Mouse (Mus musculus) lung, postnatal 0 days (tissue): ENCODE data around the gene Noc3l. TPM values are rescaled to one million over a fixed set of nuclear protein-coding genes. Genes with fewer than 3 reads are reported as not detected.

Experiments
- ATAC-seq: fragments of 200-750 bp; cut with Nextera tagmentation; 2 replicates; pipeline ENCODE4 v1.8.0; 2017; ENCODE audit warnings: moderate library complexity
- DNase-seq: peaks from one replicate; pipeline ENCODE4 v3.0.0-alpha.2; 2016; ENCODE audit warnings: low spot score
- H3K27ac ChIP-seq: fragments of 300-500 bp; sonication (generic); 2 replicates; pipeline ENCODE4 v1.5.1; 2014; ENCODE audit warnings: antibody characterized with exemption, mild to moderate bottlenecking, low read length, mixed read lengths
- H3K27me3 ChIP-seq: fragments of 300-500 bp; sonication (generic); replicated peaks from 2 replicates; pipeline ENCODE4 v1.6.1; 2014; ENCODE audit warnings: low read length, mixed read lengths; ENCODE audit not compliant: insufficient read depth
- H3K36me3 ChIP-seq: fragments of 300-500 bp; sonication (generic); 2 replicates; pipeline ENCODE4 v1.6.1; 2014; ENCODE audit warnings: low read length, mixed read lengths; ENCODE audit not compliant: insufficient read depth
- H3K4me1 ChIP-seq: fragments of 300-500 bp; sonication (generic); 2 replicates; pipeline ENCODE4 v1.6.1; 2014; ENCODE audit warnings: antibody characterized with exemption, low read depth, low read length, mixed read lengths; ENCODE audit not compliant: insufficient read depth
- H3K4me2 ChIP-seq: fragments of 300-500 bp; sonication (generic); replicated peaks from 2 replicates; pipeline ENCODE4 v1.6.1; 2014; ENCODE audit warnings: low read depth, mild to moderate bottlenecking, low read length, moderate library complexity, mixed read lengths
- H3K4me3 ChIP-seq: fragments of 300-500 bp; sonication (generic); 2 replicates; pipeline ENCODE4 v1.5.1; 2014; ENCODE audit warnings: low read depth, low read length
- H3K9ac ChIP-seq: fragments of 300-500 bp; sonication (generic); replicated peaks from 2 replicates; pipeline ENCODE4 v1.6.1; 2014; ENCODE audit warnings: low read depth, mild to moderate bottlenecking
- H3K9me3 ChIP-seq: fragments of 300-500 bp; sonication (generic); 2 replicates; pipeline ENCODE4 v1.6.1; 2016; ENCODE audit warnings: low read length, mixed read lengths
- CTCF ChIP-seq: IDR thresholded peaks from 2 replicates; pipeline ENCODE4 v1.5.1; 2016; ENCODE audit warnings: antibody characterized with exemption, mild to moderate bottlenecking
- EP300 ChIP-seq: IDR thresholded peaks from 2 replicates; pipeline ENCODE4 v1.6.1; 2016; ENCODE audit warnings: antibody characterized with exemption, mild to moderate bottlenecking, control low read depth
- WGBS: fragments of 180-500 bp; shearing (Covaris S2); extraction: QIAGEN DNeasy Blood & Tissue Kit; methylation state at CpG from one replicate; pipeline ENCODE4 v1.1.7; 2014; 5-methylcytosine and 5-hydroxymethylcytosine counted together
- polyA plus RNA-seq: library from polyadenylated mRNA; unstranded; fragments of >200 nt; fragmentation: Nextera tagmentation; extraction: Ambion mirVana; gene quantifications from 2 replicates; pipeline ENCODE4 v1.2.1, GENCODE M21; 2015

Gene Noc3l
- polyA plus RNA-seq, 1 experiment from 2014 or later: 1.9 TPM

DNA sequence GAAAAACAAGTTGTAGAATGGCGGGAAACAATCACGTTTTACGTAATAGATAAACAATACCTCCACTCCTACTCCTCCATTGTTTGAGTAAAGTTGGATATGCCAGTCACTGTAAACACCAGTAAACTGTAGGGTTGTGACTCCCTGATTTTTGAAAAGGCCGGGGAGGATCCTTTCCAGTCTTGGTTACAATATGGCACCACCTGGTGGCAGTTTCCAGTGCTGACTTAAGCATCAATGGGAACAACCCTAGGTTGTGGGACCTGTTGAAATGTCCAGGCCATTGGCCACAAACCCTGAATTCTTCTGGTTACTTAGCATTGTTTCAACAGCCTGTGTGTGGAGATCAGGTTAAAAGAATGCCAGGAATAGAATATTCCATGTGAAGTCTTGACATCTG is 43.5 kb downstream of the Noc3l start:
- ATAC-seq (no peak), DNase-seq (peak; percentile 37)
- H3K4me1 ChIP-seq: no peaks in the 10 kb centered on the region; the same call in 1 of the 2 replicates
- no peak overlapping the region for H3K4me2 ChIP-seq
- WGBS: 43% methylated on average over 4 of the region's 4 CpGs
- H3K27ac ChIP-seq: no peak overlapping the region
- H3K36me3 ChIP-seq: no peaks in the 10 kb centered on the region
- TF ChIP-seq CTCF: peak; percentile 75
- TF ChIP-seq EP300: no peak
- no peaks in the 10 kb centered on the region for H3K9me3 ChIP-seq
- H3K27me3 ChIP-seq: no peaks in the 10 kb centered on the region
- no peak overlapping the region for H3K9ac ChIP-seq
- no peak overlapping the region for H3K4me3 ChIP-seq

GRCm38 (mm10) chr19:38766306-38766705 is 52.7 kb downstream of the Noc3l start:
- H3K9me3 ChIP-seq: no peaks in the 10 kb centered on the region
- H3K4me3 ChIP-seq: no peak overlapping the region
- H3K36me3 ChIP-seq: no peaks in the 10 kb centered on the region
- ATAC-seq (no peak), DNase-seq (no peak)
- TF ChIP-seq CTCF (no peak), EP300 (no peak)
- no peak overlapping the region for H3K4me2 ChIP-seq
- no peak overlapping the region for H3K9ac ChIP-seq
- H3K4me1 ChIP-seq: no peaks in the 10 kb centered on the region
- 51% methylated on average over 2 of the region's 2 CpGs for WGBS
- H3K27me3 ChIP-seq: no peaks in the 10 kb centered on the region
- no peak overlapping the region for H3K27ac ChIP-seq

DNA sequence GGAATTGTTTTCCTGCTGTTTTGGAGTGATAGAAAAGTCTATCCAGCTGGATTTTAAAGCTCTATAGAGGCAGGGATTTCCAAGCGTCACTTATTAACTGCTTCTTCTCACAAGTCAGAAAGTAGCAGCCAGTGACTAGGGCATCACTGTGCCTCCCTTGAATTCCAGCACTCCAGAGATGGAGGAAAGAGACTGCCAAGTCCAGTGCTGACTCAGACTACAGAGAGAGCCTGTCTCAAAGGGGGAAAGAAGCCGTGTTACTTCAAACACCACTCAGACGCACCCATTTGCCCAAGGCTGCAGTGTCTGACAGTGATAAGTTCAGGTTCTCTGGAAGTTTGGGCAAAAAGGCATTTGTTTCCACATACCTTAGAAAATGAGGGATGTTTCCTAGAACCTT is 58.6 kb downstream of the Noc3l start:
- H3K4me3 ChIP-seq: no peak overlapping the region
- no peaks in the 10 kb centered on the region for H3K4me1 ChIP-seq
- WGBS: 56% methylated on average over 3 of the region's 3 CpGs
- H3K27ac ChIP-seq: no peak overlapping the region
- no peaks in the 10 kb centered on the region for H3K27me3 ChIP-seq
- no peak overlapping the region for H3K4me2 ChIP-seq
- 0 out of 2 replicates have a peak, but pooled peaks have one; percentile 4 for ATAC-seq
- TF ChIP-seq EP300: no peak
- H3K9me3 ChIP-seq: no peaks in the 10 kb centered on the region
- no peak for DNase-seq
- no peaks in the 10 kb centered on the region for H3K36me3 ChIP-seq
- H3K9ac ChIP-seq: no peak overlapping the region

- Histone ChIP-seq H3K27me3 (no peaks in the 10 kb centered on the region), H3K9ac (no peak overlapping the region), H3K36me3 (no peaks in the 10 kb centered on the region), H3K27ac (no peak overlapping the region), H3K4me2 (no peak overlapping the region), H3K9me3 (no peaks in the 10 kb centered on the region), H3K4me3 (no peak overlapping the region), H3K4me1 (no peaks in the 10 kb centered on the region)
- no peak for TF ChIP-seq EP300
- ATAC-seq (no peak), DNase-seq (no peak)
- 48% methylated on average over 7 of the region's 7 CpGs for WGBS
Measured at GRCm38 (mm10) chr19:38758685-38759472, 60.2 kb downstream of the Noc3l start.

GRCm38 (mm10) chr19:38758056-38758455 is 61.0 kb downstream of the Noc3l start:
- no peaks in the 10 kb centered on the region for H3K4me1 ChIP-seq
- WGBS: 62% methylated on average over 5 of the region's 5 CpGs
- H3K9me3 ChIP-seq: no peaks in the 10 kb centered on the region
- ATAC-seq: no peak
- TF ChIP-seq EP300 (no peak), CTCF (no peak)
- H3K4me3 ChIP-seq: no peak overlapping the region
- no peak for DNase-seq
- no peak overlapping the region for H3K27ac ChIP-seq
- no peaks in the 10 kb centered on the region for H3K36me3 ChIP-seq
- no peaks in the 10 kb centered on the region for H3K27me3 ChIP-seq
- H3K4me2 ChIP-seq: no peak overlapping the region
- H3K9ac ChIP-seq: no peak overlapping the region

DNA sequence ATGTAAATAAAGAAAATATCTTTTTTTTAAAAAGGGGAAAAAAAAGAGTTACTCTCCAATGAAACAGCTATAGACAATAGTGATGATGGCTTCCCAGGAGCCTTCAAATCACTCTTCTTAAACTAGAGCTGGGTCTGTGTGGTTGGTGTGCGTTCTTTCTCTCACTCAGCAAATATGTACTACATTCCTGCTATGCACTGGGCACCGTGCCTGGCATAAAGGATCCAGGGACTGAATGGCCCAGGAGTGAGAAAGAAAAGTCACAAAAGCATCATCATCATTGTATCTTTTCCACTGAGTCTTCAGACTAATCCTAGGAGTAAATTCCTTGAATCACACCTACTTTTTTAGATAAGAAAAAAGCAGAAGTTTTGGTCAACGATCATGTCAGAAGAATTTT is 61.9 kb downstream of the Noc3l start:
- TF ChIP-seq EP300 (no peak), CTCF (no peak)
- 66% methylated on average over 3 of the region's 3 CpGs for WGBS
- H3K4me2 ChIP-seq: no peak overlapping the region
- ATAC-seq: no peak
- H3K36me3 ChIP-seq: no peaks in the 10 kb centered on the region
- H3K27me3 ChIP-seq: no peaks in the 10 kb centered on the region
- H3K4me1 ChIP-seq: no peaks in the 10 kb centered on the region
- H3K4me3 ChIP-seq: no peak overlapping the region
- H3K9ac ChIP-seq: no peak overlapping the region
- no peak overlapping the region for H3K27ac ChIP-seq
- no peak for DNase-seq
- no peaks in the 10 kb centered on the region for H3K9me3 ChIP-seq

- ATAC-seq: no peak
- 52% methylated on average over 4 of the region's 4 CpGs for WGBS
- no peak overlapping the region for H3K4me3 ChIP-seq
- TF ChIP-seq EP300 (no peak), CTCF (peak; percentile 25)
- H3K36me3 ChIP-seq: no peaks in the 10 kb centered on the region
- no peak overlapping the region for H3K4me2 ChIP-seq
- H3K4me1 ChIP-seq: no peaks in the 10 kb centered on the region
- DNase-seq: no peak
- H3K9me3 ChIP-seq: no peaks in the 10 kb centered on the region
- H3K27ac ChIP-seq: no peak overlapping the region
- H3K27me3 ChIP-seq: no peaks in the 10 kb centered on the region
- H3K9ac ChIP-seq: no peak overlapping the region
Measured at GRCm38 (mm10) chr19:38750192-38750591, 68.8 kb downstream of the Noc3l start.
